Mouse (Mus musculus) neutrophil, adult 5-6 weeks (primary cell): ENCODE data around the gene Dalrd3. TPM values are rescaled to one million over a fixed set of nuclear protein-coding genes. Genes with fewer than 3 reads are reported as not detected.
"Not testable (repeated sequence)": the region's sequence is repeated elsewhere in the genome, so short reads cannot be mapped to it uniquely, and the experiment has no call there.

Source experiments
- ATAC-seq: fragments of 151-379, 151-347 bp; 2 replicates; pipeline ENCODE4 v1.8.0; 2017; ENCODE audit warnings: mild to moderate bottlenecking, moderate TSS enrichment; ENCODE audit not compliant: insufficient number of reproducible peaks, poor library complexity, low FRiP score, severe bottlenecking; ENCODE audit errors: extremely low read depth
- total RNA-seq: library from RNA; stranded (forward); fragments of 200-1000 nt; gene quantifications from 2 replicates; pipeline ENCODE4 v1.2.3, GENCODE M21; 2017

Gene Dalrd3
- total RNA-seq, 1 experiment from 2014 or later = 70.9 TPM

DNA sequence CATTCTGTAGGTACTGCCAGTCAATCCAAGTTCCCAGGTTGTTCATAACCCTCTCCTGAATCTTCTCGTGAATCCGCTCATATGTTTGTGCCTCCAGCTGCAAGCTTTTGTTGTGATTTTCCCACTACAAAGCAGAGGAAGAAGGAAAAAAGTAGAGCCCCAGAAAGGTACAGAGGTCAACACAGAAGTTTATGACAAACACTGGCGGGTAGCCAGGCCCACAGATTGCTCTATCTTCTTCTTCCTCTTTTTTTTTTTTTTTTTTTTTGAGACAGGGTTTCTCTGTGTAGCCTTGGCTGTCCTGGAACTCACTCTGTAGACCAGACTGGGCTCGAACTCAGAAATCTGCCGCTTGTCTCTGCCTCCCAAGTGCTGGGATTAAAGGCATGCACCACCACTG, 38.2 kb downstream of the Dalrd3 start:
- not testable (repeated sequence) for ATAC-seq

DNA sequence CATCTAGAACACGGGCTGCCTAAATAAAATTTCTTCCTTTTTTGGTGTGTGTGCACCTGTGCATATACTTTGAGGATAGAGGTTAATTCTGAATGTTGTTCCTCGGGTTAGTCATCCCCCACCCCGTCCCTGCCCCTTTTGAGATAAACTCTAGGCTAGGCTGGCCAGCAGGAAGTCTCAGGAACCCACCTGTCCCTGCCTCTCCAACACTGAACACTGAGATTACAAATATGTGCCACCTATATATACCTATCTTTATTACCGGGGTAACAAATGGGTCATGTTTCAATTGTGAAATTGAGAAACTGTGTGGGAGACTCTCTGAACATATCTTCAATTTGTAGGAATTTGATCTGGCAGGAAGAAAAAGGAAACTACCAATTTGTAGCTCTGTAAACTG, 39.2 kb downstream of the Dalrd3 start:
- no peak for ATAC-seq

DNA sequence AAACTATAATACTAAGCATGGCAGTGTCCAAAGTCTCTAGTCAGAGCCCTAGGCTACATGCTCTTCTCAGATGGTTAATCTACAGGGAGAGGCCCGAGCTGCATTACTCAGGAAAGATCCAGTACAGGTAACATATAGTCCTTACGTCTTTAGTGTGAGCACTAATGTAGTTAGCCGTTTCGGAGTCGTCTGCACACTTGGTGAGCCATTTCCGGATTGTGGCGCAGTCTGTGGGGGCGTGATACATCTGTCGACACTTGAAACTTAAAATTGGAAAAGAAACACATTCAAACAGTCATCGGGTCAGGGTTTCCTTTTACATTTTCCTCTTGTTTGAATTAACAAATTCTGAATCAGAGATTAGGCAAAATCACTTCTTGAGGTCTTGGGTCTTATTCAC, 41.8 kb downstream of the Dalrd3 start:
- no peak for ATAC-seq

DNA sequence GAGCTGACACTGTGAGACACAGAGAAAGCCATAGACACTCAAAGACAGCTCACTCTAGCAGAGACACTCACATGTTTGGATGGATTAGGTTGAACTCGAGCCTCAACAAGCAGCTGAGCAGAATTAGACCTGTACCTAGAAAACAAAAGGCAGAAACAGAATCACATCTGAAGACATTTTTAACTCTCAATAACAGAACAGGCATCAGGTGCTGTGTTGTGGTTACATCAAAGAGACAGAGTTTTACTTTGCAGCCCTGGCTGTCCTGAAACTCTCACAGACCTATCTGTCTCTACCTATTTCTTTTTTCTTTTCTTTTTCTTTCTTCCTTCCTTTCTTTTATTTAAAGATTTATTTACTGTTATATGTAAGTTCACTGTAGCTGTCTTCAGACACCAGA, 47.6 kb downstream of the Dalrd3 start:
- no peak for ATAC-seq

Other genes with a start within 250 kb of the Dalrd3 start
- gene Gpx1, start 231.0 kb upstream of the Dalrd3 start, total RNA-seq = 689 and 756 TPM in 2 replicates
- gene Usp4, start 222.0 kb upstream of the Dalrd3 start, total RNA-seq = 140 and 154 TPM in 2 replicates
- 3.0 and 9.3 TPM in 2 replicates for gene 1700102P08Rik, start 177.1 kb upstream of the Dalrd3 start, total RNA-seq
- gene Ccdc36, start 141.4 kb upstream of the Dalrd3 start, total RNA-seq = not detected in 2 replicates
- gene BC048562, start 133.4 kb upstream of the Dalrd3 start, total RNA-seq = not detected in 2 replicates
- gene Ccdc71, start 109.4 kb upstream of the Dalrd3 start, total RNA-seq = 15.7 and 19.8 TPM in 2 replicates
- gene Klhdc8b, start 108.3 kb upstream of the Dalrd3 start, total RNA-seq = 2.9 and 5.7 TPM in 2 replicates
- gene Lamb2, start 90.2 kb upstream of the Dalrd3 start, total RNA-seq = not detected in 2 replicates
- gene Usp19, start 79.3 kb upstream of the Dalrd3 start, total RNA-seq = 105 and 106 TPM in 2 replicates
- 97.9 and 119 TPM in 2 replicates for gene Qars, start 62.2 kb upstream of the Dalrd3 start, total RNA-seq
- 158 TPM in 2 replicates for gene Qrich1, start 53.1 kb upstream of the Dalrd3 start, total RNA-seq
- gene Impdh2, start 9.6 kb upstream of the Dalrd3 start, total RNA-seq = 61.0 and 75.5 TPM in 2 replicates
- 15.5 and 17.0 TPM in 2 replicates for gene Ndufaf3, start 2.5 kb upstream of the Dalrd3 start, total RNA-seq
- gene Wdr6, start 8.9 kb downstream of the Dalrd3 start, total RNA-seq = 12.8 and 15.6 TPM in 2 replicates
- gene P4htm, start 27.8 kb downstream of the Dalrd3 start, total RNA-seq = 0.58 and 0.61 TPM in 2 replicates
- gene Arih2, start 79.5 kb downstream of the Dalrd3 start, total RNA-seq = 135 and 143 TPM in 2 replicates
- gene Slc25a20, start 92.2 kb downstream of the Dalrd3 start, total RNA-seq = 39.0 and 43.9 TPM in 2 replicates
- gene Prkar2a, start 119.4 kb downstream of the Dalrd3 start, total RNA-seq = 5.0 and 8.2 TPM in 2 replicates
- gene Ip6k2, start 213.9 kb downstream of the Dalrd3 start, total RNA-seq = 70.6 and 87.9 TPM in 2 replicates
- 9.7 and 11.3 TPM in 2 replicates for gene Nckipsd, start 238.5 kb downstream of the Dalrd3 start, total RNA-seq